In genomic region chr2:30417595-30418165, GRCm38 (mm10) we compare ENCODE assay signal across 9 mouse cellular contexts. TPM values are rescaled to one million over a fixed set of nuclear protein-coding genes. Genes with fewer than 3 reads are reported as not detected.
A peak's percentile ranks its signal among the peaks of the same experiment; 100 is the strongest.
DNase-seq lines count a peak whose midpoint lies in the region; ATAC-seq lines count a peak whose summit lies in the region.
"Had no signal": no experiment of that assay in that cellular context is flagged by ENCODE, and none has a peak within 500 bp of the region (broad histone marks: within the 10 kb centered on the region; RNA-seq: fewer than 3 reads in every experiment).

No protein-coding gene starts in this region.

- no peak for ATAC-seq in hindbrain, embryonic 16.5 days
- no peak for ATAC-seq in limb, embryonic 13.5 days (ENCODE audit: low FRiP score, low read depth)

- peaks cover 60% of the 10 kb centered on the region for H3K4me1 ChIP-seq in hindbrain, embryonic 10.5 days (replicated peaks)
- peaks cover 45% of the 10 kb centered on the region for H3K4me1 ChIP-seq in hindbrain, embryonic 16.5 days (ENCODE audit: control insufficient read depth, insufficient read depth, low read depth, low read length)
- peaks cover 9% of the 10 kb centered on the region for H3K4me1 ChIP-seq in brown adipose tissue, adult 24 weeks (ENCODE audit: control insufficient read depth, insufficient read depth, insufficient read length, low read length)
- peaks cover 55% of the 10 kb centered on the region for H3K4me1 ChIP-seq in limb, embryonic 13.5 days

- H3K27ac ChIP-seq in hindbrain, embryonic 10.5 days: no peak overlapping the region; the same call in 1 of the 2 replicates
- H3K27ac ChIP-seq in hindbrain, embryonic 16.5 days (ENCODE audit: low read depth, low read length): no peak overlapping the region
- H3K27ac ChIP-seq in brown adipose tissue, adult 24 weeks (replicated peaks; ENCODE audit: low read depth, low read length): peak overlapping the region; percentile 98
- no peak overlapping the region for H3K27ac ChIP-seq in limb, embryonic 13.5 days

- H3K4me2 ChIP-seq in hindbrain, embryonic 16.5 days (ENCODE audit: low read length): no peak overlapping the region; the same call in 1 of the 2 replicates
- peak overlapping the region; percentile 83 for H3K4me2 ChIP-seq in limb, embryonic 13.5 days (replicated peaks)

- peak overlapping the region; percentile 94 for H3K4me3 ChIP-seq in hindbrain, embryonic 10.5 days
- no peak overlapping the region for H3K4me3 ChIP-seq in hindbrain, embryonic 16.5 days (ENCODE audit: low read length)
- peak overlapping the region; percentile 98 for H3K4me3 ChIP-seq in brown adipose tissue, adult 24 weeks (ENCODE audit: insufficient read depth, low read depth, low read length)
- 0 out of 2 replicates have a peak overlapping the region, but pooled peaks have one; percentile 25 for H3K4me3 ChIP-seq in limb, embryonic 13.5 days

- H3K27me3 ChIP-seq in hindbrain, embryonic 10.5 days (ENCODE audit: insufficient read depth, poor library complexity, severe bottlenecking): peaks cover 17% of the 10 kb centered on the region
- H3K27me3 ChIP-seq in hindbrain, embryonic 16.5 days (replicated peaks; ENCODE audit: control insufficient read depth, insufficient read depth, low read length): no peaks in the 10 kb centered on the region
- H3K27me3 ChIP-seq in limb, embryonic 13.5 days: no peaks in the 10 kb centered on the region

- no peaks in the 10 kb centered on the region for H3K9me3 ChIP-seq in hindbrain, embryonic 10.5 days
- H3K9me3 ChIP-seq in hindbrain, embryonic 16.5 days (ENCODE audit: control insufficient read depth, low read length): no peaks in the 10 kb centered on the region
- H3K9me3 ChIP-seq in limb, embryonic 13.5 days: no peaks in the 10 kb centered on the region

- WGBS in hindbrain, embryonic 10.5 days: 83% methylated on average over 5 of the region's 5 CpGs
- 58% methylated on average over 5 of the region's 5 CpGs for WGBS in hindbrain, embryonic 16.5 days
- 68% methylated on average over 5 of the region's 5 CpGs for WGBS in limb, embryonic 13.5 days

- no peak overlapping the region for H3K9ac ChIP-seq in hindbrain, embryonic 16.5 days (ENCODE audit: low read depth, low read length)
- peak overlapping the region; percentile 55; the same call in 1 of the 2 replicates for H3K9ac ChIP-seq in limb, embryonic 13.5 days

- peaks cover 9% of the 10 kb centered on the region; the same call in 1 of the 2 replicates for H3K36me3 ChIP-seq in hindbrain, embryonic 10.5 days
- 0 out of 2 replicates have a peak, but pooled peaks cover 2% of the 10 kb centered on the region for H3K36me3 ChIP-seq in hindbrain, embryonic 16.5 days (ENCODE audit: control insufficient read depth, insufficient read depth, low read length)
- H3K36me3 ChIP-seq in limb, embryonic 13.5 days: peaks cover 3% of the 10 kb centered on the region

- DNase-seq in hindbrain, embryonic 10.5 days (ENCODE audit: low spot score): no peak
- peak; percentile 37 for DNase-seq in A20 (ENCODE audit: low read depth, low spot score)
- no peak for DNase-seq in thymus, postnatal 4 days
- DNase-seq in gastrocnemius, postnatal 14 days: no peak
- no peak for DNase-seq in layer of hippocampus, adult 9-11 months
- DNase-seq: kidney, postnatal 4 days had no signal

- intact Hi-C loops in gastrocnemius, postnatal 14 days (cut with DNase I; ENCODE audit: low total_unique reads): no loop called here

RNA-seq across cellular contexts. Expression of gene Ptpa, which starts 1.8 kb away (rescaled TPM):
- polyA plus RNA-seq in hindbrain, embryonic 10.5 days (2016; fragmentation: Nextera tagmentation; extraction: Ambion mirVana): 149 and 151 TPM in 2 replicates
- 153 and 159 TPM in 2 replicates for polyA plus RNA-seq in hindbrain, embryonic 16.5 days (2015; fragmentation: Nextera tagmentation; extraction: Ambion mirVana)
- 83.8 and 94.3 TPM in 2 replicates for polyA plus RNA-seq in brown adipose tissue, adult 24 weeks (2012; ENCODE audit: insufficient read depth, insufficient read length, missing spikeins)
- 144 and 150 TPM in 2 replicates for polyA plus RNA-seq in limb, embryonic 13.5 days (2015; fragmentation: Nextera tagmentation; extraction: Ambion mirVana)
- 10 to 100 TPM; 71.1 to 80.7 TPM for total RNA-seq in gastrocnemius, postnatal 14 days (2021)

RNA-seq across cellular contexts. Expression of gene Crat, which starts 2.1 kb away (rescaled TPM):
- polyA plus RNA-seq in hindbrain, embryonic 10.5 days (2016; fragmentation: Nextera tagmentation; extraction: Ambion mirVana): 22.4 and 26.7 TPM in 2 replicates
- 25.4 and 30.8 TPM in 2 replicates for polyA plus RNA-seq in hindbrain, embryonic 16.5 days (2015; fragmentation: Nextera tagmentation; extraction: Ambion mirVana)
- 378 and 560 TPM in 2 replicates for polyA plus RNA-seq in brown adipose tissue, adult 24 weeks (2012; ENCODE audit: insufficient read depth, insufficient read length, missing spikeins)
- polyA plus RNA-seq in limb, embryonic 13.5 days (2015; fragmentation: Nextera tagmentation; extraction: Ambion mirVana): 28.0 and 31.1 TPM in 2 replicates
- total RNA-seq in gastrocnemius, postnatal 14 days (2021): 100 to 1,000 TPM; 251 to 325 TPM

RNA-seq across cellular contexts. Expression of gene Dolpp1, which starts 25.6 kb away (rescaled TPM):
- 52.9 and 55.6 TPM in 2 replicates for polyA plus RNA-seq in hindbrain, embryonic 10.5 days (2016; fragmentation: Nextera tagmentation; extraction: Ambion mirVana)
- 63.7 and 67.7 TPM in 2 replicates for polyA plus RNA-seq in hindbrain, embryonic 16.5 days (2015; fragmentation: Nextera tagmentation; extraction: Ambion mirVana)
- 10.4 and 13.8 TPM in 2 replicates for polyA plus RNA-seq in brown adipose tissue, adult 24 weeks (2012; ENCODE audit: insufficient read depth, insufficient read length, missing spikeins)
- 33.1 and 33.5 TPM in 2 replicates for polyA plus RNA-seq in limb, embryonic 13.5 days (2015; fragmentation: Nextera tagmentation; extraction: Ambion mirVana)
- 1 to 10 TPM; 7.0 to 7.3 TPM for total RNA-seq in gastrocnemius, postnatal 14 days (2021)

RNA-seq across cellular contexts. Expression of gene Miga2, which starts 53.6 kb away (rescaled TPM):
- polyA plus RNA-seq in hindbrain, embryonic 10.5 days (2016; fragmentation: Nextera tagmentation; extraction: Ambion mirVana): 29.7 and 33.6 TPM in 2 replicates
- 38.2 and 39.7 TPM in 2 replicates for polyA plus RNA-seq in hindbrain, embryonic 16.5 days (2015; fragmentation: Nextera tagmentation; extraction: Ambion mirVana)
- 77.1 and 78.5 TPM in 2 replicates for polyA plus RNA-seq in brown adipose tissue, adult 24 weeks (2012; ENCODE audit: insufficient read depth, insufficient read length, missing spikeins)
- polyA plus RNA-seq in limb, embryonic 13.5 days (2015; fragmentation: Nextera tagmentation; extraction: Ambion mirVana): 24.3 and 26.6 TPM in 2 replicates
- total RNA-seq in gastrocnemius, postnatal 14 days (2021): 10 to 100 TPM; 16.3 to 16.8 TPM

RNA-seq across cellular contexts. Expression of gene Ier5l, which starts 56.3 kb away (rescaled TPM):
- polyA plus RNA-seq in hindbrain, embryonic 10.5 days (2016; fragmentation: Nextera tagmentation; extraction: Ambion mirVana): 3.1 and 3.3 TPM in 2 replicates
- polyA plus RNA-seq in hindbrain, embryonic 16.5 days (2015; fragmentation: Nextera tagmentation; extraction: Ambion mirVana): 1.2 and 1.4 TPM in 2 replicates
- polyA plus RNA-seq in brown adipose tissue, adult 24 weeks (2012; ENCODE audit: insufficient read depth, insufficient read length, missing spikeins): 2.5 and 3.5 TPM in 2 replicates
- polyA plus RNA-seq in limb, embryonic 13.5 days (2015; fragmentation: Nextera tagmentation; extraction: Ambion mirVana): 2.9 and 3.0 TPM in 2 replicates
- 1 to 10 TPM; 3.5 to 4.2 TPM for total RNA-seq in gastrocnemius, postnatal 14 days (2021)

Comparison
In these comparisons a context has a peak if more than half of its experiments do, and no peak if none do; other contexts are left out.
1. RNA of gene Crat, which starts 2.1 kb away (polyA plus RNA-seq): 378 to 560 TPM in brown adipose tissue, adult 24 weeks; 28.0 to 31.1 TPM in limb, embryonic 13.5 days, 22.4 to 26.7 TPM in hindbrain, embryonic 10.5 days and 25.4 to 30.8 TPM in hindbrain, embryonic 16.5 days; every median in the first group is over 10 times any median in the second.